Mouse (Mus musculus): ENCODE measurements around the gene Pglyrp2. TPM values are rescaled to one million over a fixed set of nuclear protein-coding genes. Genes with fewer than 3 reads are reported as not detected.

The Pglyrp2 gene
- 11.0 and 12.9 TPM in 2 replicates for polyA plus RNA-seq (2015; fragmentation: Nextera tagmentation; extraction: Ambion mirVana)

DNA sequence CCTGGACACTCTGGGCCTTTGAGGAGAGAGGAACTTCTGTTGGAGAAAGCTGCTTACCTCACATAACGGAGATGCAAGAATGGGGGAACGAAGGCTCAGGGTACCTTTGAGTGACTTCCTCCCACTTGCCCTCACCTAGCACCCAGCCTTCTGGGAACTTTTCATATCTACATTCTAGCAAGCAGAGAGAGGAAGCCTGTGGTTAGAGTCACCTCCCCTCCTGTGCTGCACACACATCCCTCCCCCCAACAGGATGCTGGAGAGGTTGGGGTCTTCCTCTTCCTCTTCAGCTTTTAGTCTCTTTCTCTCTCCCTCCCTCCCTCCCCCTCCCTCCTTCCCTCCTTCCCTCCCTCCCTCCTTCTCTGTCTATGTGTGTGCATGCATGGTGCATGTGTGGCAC is at the start of gene Pglyrp2:
TSS of gene Pglyrp2 (minus strand) at position 134 of the 400 bp plus-strand sequence.
- H3K4me3 ChIP-seq (ENCODE audit: low read depth, low read length): no peak within 1 kb of the TSS
- ATAC-seq (ENCODE audit: low read depth): no peak
- no peaks in the 10 kb centered on the region for H3K9me3 ChIP-seq (replicated peaks; ENCODE audit: control insufficient read depth, low read length)
- H3K36me3 ChIP-seq (ENCODE audit: control insufficient read depth, insufficient read depth): no peaks in the 10 kb centered on the region
- H3K27me3 ChIP-seq (ENCODE audit: control insufficient read depth, insufficient read depth, low read depth, low read length): no peaks in the 10 kb centered on the region
- no peak within 1 kb of the TSS for H3K9ac ChIP-seq (ENCODE audit: low read depth, low read length)
- H3K4me2 ChIP-seq (ENCODE audit: low read depth, low read length): no peak within 1 kb of the TSS
- no peak within 1 kb of the TSS for H3K27ac ChIP-seq (ENCODE audit: low read length)
- WGBS (ENCODE audit: insufficient replicate concordance): 29% methylated on average over 2 of the region's 2 CpGs
- H3K4me1 ChIP-seq (ENCODE audit: control insufficient read depth, low read depth, low read length): no peaks in the 10 kb centered on the region; the same call in 1 of the 2 replicates

DNA sequence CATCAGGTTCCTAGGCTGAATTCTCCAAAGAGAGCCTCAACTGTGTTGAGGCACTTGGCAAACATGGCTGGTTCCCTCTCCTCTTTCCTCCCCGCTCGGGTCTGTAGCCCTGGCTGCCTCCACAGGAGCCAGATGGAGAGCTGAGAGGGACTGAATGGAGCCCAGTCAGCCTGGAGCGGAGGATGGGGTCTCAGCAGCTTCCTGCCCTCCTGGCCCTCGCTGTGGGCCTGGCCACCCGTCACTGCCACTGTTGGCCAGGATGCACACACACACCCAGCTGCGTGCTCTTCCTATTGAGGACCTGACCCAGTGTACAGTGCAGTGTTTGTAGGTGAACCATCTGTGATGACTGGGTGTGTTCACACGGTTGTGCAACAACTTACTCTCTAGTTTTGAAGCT is 48.2 kb upstream of the Pglyrp2 start:
- no peak overlapping the region for H3K9ac ChIP-seq (ENCODE audit: low read depth, low read length)
- no peaks in the 10 kb centered on the region for H3K4me1 ChIP-seq (ENCODE audit: control insufficient read depth, low read depth, low read length)
- no peaks in the 10 kb centered on the region for H3K9me3 ChIP-seq (replicated peaks; ENCODE audit: control insufficient read depth, low read length)
- no peak overlapping the region for H3K4me2 ChIP-seq (ENCODE audit: low read depth, low read length)
- H3K27ac ChIP-seq (ENCODE audit: low read length): no peak overlapping the region
- no peaks in the 10 kb centered on the region for H3K36me3 ChIP-seq (ENCODE audit: control insufficient read depth, insufficient read depth)
- no peaks in the 10 kb centered on the region for H3K27me3 ChIP-seq (ENCODE audit: control insufficient read depth, insufficient read depth, low read depth, low read length)
- 38% methylated on average over 7 of the region's 7 CpGs for WGBS (ENCODE audit: insufficient replicate concordance)
- no peak for ATAC-seq (ENCODE audit: low read depth)
- H3K4me3 ChIP-seq (ENCODE audit: low read depth, low read length): no peak overlapping the region

- WGBS (ENCODE audit: insufficient replicate concordance): 66% methylated on average over 4 of the region's 4 CpGs
- H3K4me2 ChIP-seq (ENCODE audit: low read depth, low read length): no peak overlapping the region
- ATAC-seq (ENCODE audit: low read depth): no peak
Observed at GRCm38 (mm10) chr17:32470795-32471194, 46.8 kb upstream of the Pglyrp2 start.

GRCm38 (mm10) chr17:32468494-32468893 is 44.5 kb upstream of the Pglyrp2 start:
- ATAC-seq (ENCODE audit: low read depth): no peak

More at GRCm38 (mm10) chr17:32470795-32471194, 46.8 kb upstream of the Pglyrp2 start:
- Histone ChIP-seq H3K27me3 (ENCODE audit: control insufficient read depth, insufficient read depth, low read depth, low read length) (no peaks in the 10 kb centered on the region), H3K4me1 (ENCODE audit: control insufficient read depth, low read depth, low read length) (no peaks in the 10 kb centered on the region), H3K27ac (ENCODE audit: low read length) (no peak overlapping the region), H3K9me3 (replicated peaks; ENCODE audit: control insufficient read depth, low read length) (no peaks in the 10 kb centered on the region), H3K36me3 (ENCODE audit: control insufficient read depth, insufficient read depth) (no peaks in the 10 kb centered on the region), H3K4me3 (ENCODE audit: low read depth, low read length) (no peak overlapping the region), H3K9ac (ENCODE audit: low read depth, low read length) (no peak overlapping the region)

DNA sequence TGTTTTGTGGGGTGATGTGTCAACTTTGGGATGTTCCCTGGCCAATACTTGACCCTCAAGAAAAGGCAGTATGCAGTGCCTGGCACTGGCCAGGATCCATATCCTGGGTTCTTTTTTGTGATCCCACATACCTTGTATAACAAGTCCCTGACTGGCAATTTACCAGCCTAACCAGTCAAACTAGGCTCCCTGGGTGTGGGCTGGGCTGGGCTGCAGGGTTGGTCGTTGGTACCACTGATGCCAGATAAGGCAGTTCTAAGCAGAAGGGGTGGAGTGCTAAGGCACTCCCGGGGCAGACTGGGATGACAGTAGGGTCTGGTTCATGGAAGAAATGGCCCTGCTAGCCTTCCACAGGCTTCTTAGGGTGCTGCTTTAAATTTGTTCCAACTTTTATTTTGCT is 31.0 kb upstream of the Pglyrp2 start:
- 0 out of 2 replicates have a peak overlapping the region, but pooled peaks have one; percentile 15 for H3K27ac ChIP-seq (ENCODE audit: low read length)
- H3K27me3 ChIP-seq (ENCODE audit: control insufficient read depth, insufficient read depth, low read depth, low read length): no peaks in the 10 kb centered on the region
- H3K9ac ChIP-seq (ENCODE audit: low read depth, low read length): no peak overlapping the region
- H3K9me3 ChIP-seq (replicated peaks; ENCODE audit: control insufficient read depth, low read length): no peaks in the 10 kb centered on the region
- H3K4me2 ChIP-seq (ENCODE audit: low read depth, low read length): peak overlapping the region; percentile 38
- H3K4me3 ChIP-seq (ENCODE audit: low read depth, low read length): no peak overlapping the region
- ATAC-seq (ENCODE audit: low read depth): peak; percentile 92
- H3K4me1 ChIP-seq (ENCODE audit: control insufficient read depth, low read depth, low read length): peaks cover 33% of the 10 kb centered on the region
- WGBS (ENCODE audit: insufficient replicate concordance): 14% methylated on average over 2 of the region's 2 CpGs
- no peaks in the 10 kb centered on the region for H3K36me3 ChIP-seq (ENCODE audit: control insufficient read depth, insufficient read depth)

More at GRCm38 (mm10) chr17:32468494-32468893, 44.5 kb upstream of the Pglyrp2 start:
- Histone ChIP-seq H3K4me1 (ENCODE audit: control insufficient read depth, low read depth, low read length) (no peaks in the 10 kb centered on the region), H3K27ac (ENCODE audit: low read length) (no peak overlapping the region), H3K4me2 (ENCODE audit: low read depth, low read length) (no peak overlapping the region), H3K4me3 (ENCODE audit: low read depth, low read length) (no peak overlapping the region), H3K9ac (ENCODE audit: low read depth, low read length) (no peak overlapping the region), H3K9me3 (replicated peaks; ENCODE audit: control insufficient read depth, low read length) (no peaks in the 10 kb centered on the region), H3K27me3 (ENCODE audit: control insufficient read depth, insufficient read depth, low read depth, low read length) (no peaks in the 10 kb centered on the region), H3K36me3 (ENCODE audit: control insufficient read depth, insufficient read depth) (no peaks in the 10 kb centered on the region)
- 57% methylated on average over 7 of the region's 7 CpGs for WGBS (ENCODE audit: insufficient replicate concordance)

GRCm38 (mm10) chr17:32454188-32454587 is 30.2 kb upstream of the Pglyrp2 start:
- no peak overlapping the region for H3K27ac ChIP-seq (ENCODE audit: low read length)
- H3K9ac ChIP-seq (ENCODE audit: low read depth, low read length): no peak overlapping the region
- peaks cover 33% of the 10 kb centered on the region for H3K4me1 ChIP-seq (ENCODE audit: control insufficient read depth, low read depth, low read length)
- H3K9me3 ChIP-seq (replicated peaks; ENCODE audit: control insufficient read depth, low read length): no peaks in the 10 kb centered on the region
- WGBS (ENCODE audit: insufficient replicate concordance): 69% methylated on average over 4 of the region's 4 CpGs
- no peak for ATAC-seq (ENCODE audit: low read depth)
- H3K4me3 ChIP-seq (ENCODE audit: low read depth, low read length): no peak overlapping the region
- H3K27me3 ChIP-seq (ENCODE audit: control insufficient read depth, insufficient read depth, low read depth, low read length): no peaks in the 10 kb centered on the region
- no peak overlapping the region for H3K4me2 ChIP-seq (ENCODE audit: low read depth, low read length)
- no peaks in the 10 kb centered on the region for H3K36me3 ChIP-seq (ENCODE audit: control insufficient read depth, insufficient read depth)

GRCm38 (mm10) chr17:32452482-32452881 is 28.5 kb upstream of the Pglyrp2 start, which contains the start of gene Cyp4f39:
Cyp4f39 (plus strand) TSS chr17:32452723.
- Histone ChIP-seq H3K36me3 (ENCODE audit: control insufficient read depth, insufficient read depth) (no peaks in the 10 kb centered on the region), H3K4me1 (ENCODE audit: control insufficient read depth, low read depth, low read length) (peaks cover 33% of the 10 kb centered on the region), H3K27me3 (ENCODE audit: control insufficient read depth, insufficient read depth, low read depth, low read length) (no peaks in the 10 kb centered on the region), H3K9me3 (replicated peaks; ENCODE audit: control insufficient read depth, low read length) (no peaks in the 10 kb centered on the region), H3K4me3 (ENCODE audit: low read depth, low read length) (peak within 1 kb of the TSS; percentile 22), H3K27ac (ENCODE audit: low read length) (no peak within 1 kb of the TSS), H3K4me2 (ENCODE audit: low read depth, low read length) (peak within 1 kb of the TSS; percentile 52), H3K9ac (ENCODE audit: low read depth, low read length) (no peak within 1 kb of the TSS)
- ATAC-seq (ENCODE audit: low read depth): peak; percentile 58
- WGBS (ENCODE audit: insufficient replicate concordance): 3% methylated on average over 19 of the region's 19 CpGs

DNA sequence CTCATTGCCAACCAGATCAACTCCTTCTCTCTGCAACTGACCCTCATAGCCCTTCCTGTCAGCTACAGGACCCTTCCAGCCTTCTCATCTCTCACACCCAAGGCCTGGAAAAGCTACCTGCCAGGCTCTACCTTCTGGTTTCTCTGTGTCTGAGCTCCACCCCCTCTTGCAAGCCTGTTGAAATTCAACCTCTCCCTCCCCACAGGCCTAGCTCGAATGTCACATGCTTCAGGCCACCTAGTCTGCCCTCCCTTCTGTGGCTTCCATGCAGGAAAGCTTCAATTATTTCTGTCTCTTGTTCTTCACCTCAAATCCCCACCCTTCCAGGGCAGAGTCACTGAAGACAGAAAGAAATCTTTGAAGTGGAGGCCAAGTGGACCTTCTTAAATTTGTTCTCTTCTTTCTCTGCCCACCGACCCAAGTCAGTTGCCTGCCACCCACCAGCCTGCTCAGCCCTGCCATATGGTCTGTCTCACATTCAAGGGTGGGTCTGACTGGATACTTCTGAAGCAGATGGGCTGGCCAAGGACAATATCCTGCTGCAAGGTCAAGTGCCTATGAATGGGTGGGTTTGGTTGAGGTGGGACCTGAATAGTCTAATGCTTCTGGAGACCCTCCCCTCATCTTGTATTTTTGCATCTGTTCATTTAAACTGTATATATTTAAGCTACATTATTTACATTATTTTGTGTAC is 27.0 kb upstream of the Pglyrp2 start:
- no peaks in the 10 kb centered on the region for H3K36me3 ChIP-seq (ENCODE audit: control insufficient read depth, insufficient read depth)
- H3K9me3 ChIP-seq (replicated peaks; ENCODE audit: control insufficient read depth, low read length): no peaks in the 10 kb centered on the region
- 44% methylated on average over 2 of the region's 2 CpGs for WGBS (ENCODE audit: insufficient replicate concordance)
- H3K4me1 ChIP-seq (ENCODE audit: control insufficient read depth, low read depth, low read length): peaks cover 33% of the 10 kb centered on the region
- no peaks in the 10 kb centered on the region for H3K27me3 ChIP-seq (ENCODE audit: control insufficient read depth, insufficient read depth, low read depth, low read length)
- no peak overlapping the region for H3K27ac ChIP-seq (ENCODE audit: low read length)
- H3K4me2 ChIP-seq (ENCODE audit: low read depth, low read length): no peak overlapping the region
- H3K9ac ChIP-seq (ENCODE audit: low read depth, low read length): no peak overlapping the region
- no peak overlapping the region for H3K4me3 ChIP-seq (ENCODE audit: low read depth, low read length)
- ATAC-seq (ENCODE audit: low read depth): no peak

DNA sequence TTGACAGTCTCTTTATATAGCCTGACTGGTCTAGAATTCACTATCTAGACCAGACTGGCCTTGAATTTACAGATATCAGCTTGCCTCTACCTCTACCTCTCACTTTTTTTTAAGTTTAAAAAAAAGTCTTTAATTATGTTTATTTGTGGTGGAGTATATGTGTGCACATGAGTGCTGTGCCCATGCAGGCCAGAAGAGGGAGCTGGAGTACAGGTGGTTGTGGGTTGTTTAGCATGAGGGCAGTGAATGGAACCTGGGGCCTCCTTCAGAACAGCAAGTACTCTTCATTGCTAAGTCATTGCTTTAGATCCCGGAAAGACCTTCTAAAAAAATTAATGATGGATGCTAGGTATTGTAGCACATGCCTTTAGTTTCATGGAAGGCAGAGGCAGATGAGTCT is 25.1 kb upstream of the Pglyrp2 start:
- no peak overlapping the region for H3K27ac ChIP-seq (ENCODE audit: low read length)
- H3K36me3 ChIP-seq (ENCODE audit: control insufficient read depth, insufficient read depth): no peaks in the 10 kb centered on the region
- 75% methylated on average over 1 of the region's 1 CpGs for WGBS (ENCODE audit: insufficient replicate concordance)
- H3K4me2 ChIP-seq (ENCODE audit: low read depth, low read length): no peak overlapping the region
- ATAC-seq (ENCODE audit: low read depth): no peak
- H3K27me3 ChIP-seq (ENCODE audit: control insufficient read depth, insufficient read depth, low read depth, low read length): no peaks in the 10 kb centered on the region
- no peak overlapping the region for H3K4me3 ChIP-seq (ENCODE audit: low read depth, low read length)
- H3K9ac ChIP-seq (ENCODE audit: low read depth, low read length): no peak overlapping the region
- H3K9me3 ChIP-seq (replicated peaks; ENCODE audit: control insufficient read depth, low read length): no peaks in the 10 kb centered on the region
- H3K4me1 ChIP-seq (ENCODE audit: control insufficient read depth, low read depth, low read length): peaks cover 20% of the 10 kb centered on the region

All from liver, embryonic 16.5 days (tissue).